Mouse (Mus musculus) bone marrow, adult 2 months (tissue): ENCODE measurements around the gene Stk4.

Experiments used
- CTCF ChIP-seq: fragments of 200-500 bp; IDR thresholded peaks from 2 replicates; pipeline ENCODE4 v1.5.1; 2011; ENCODE audit warnings: low read length, control low read depth; ENCODE audit not compliant: control insufficient read depth, insufficient read depth
- POLR2A ChIP-seq: fragments of 200-500 bp; IDR thresholded peaks from 2 replicates; pipeline ENCODE4 v1.6.1; 2011; ENCODE audit warnings: low read depth, mild to moderate bottlenecking, control low read depth, low read length, borderline replicate concordance; ENCODE audit not compliant: control insufficient read depth

GRCm38 (mm10) chr2:164180770-164181169 is 110.6 kb downstream of the Stk4 start:
- TF ChIP-seq CTCF, result no peak
- no peak for TF ChIP-seq POLR2A
